Mouse (Mus musculus) thymus, adult 2 months (tissue): Measurements from ENCODE around the gene Arl5c. TPM values are rescaled to one million over a fixed set of nuclear protein-coding genes. Genes with fewer than 3 reads are reported as not detected.

ENCODE experiments used
- DNase-seq: peaks from one replicate; pipeline ENCODE4 v3.0.0; 2021
- H3K27ac ChIP-seq: fragments of 200-500 bp; 2 replicates; pipeline ENCODE4 v1.5.1; 2012; ENCODE audit warnings: low read length, control low read depth; ENCODE audit not compliant: control insufficient read depth, insufficient read depth
- H3K27me3 ChIP-seq: fragments of 200-500 bp; 2 replicates; pipeline ENCODE4 v1.6.1; 2012; ENCODE audit warnings: mild to moderate bottlenecking, low read length, moderate library complexity, mixed read lengths; ENCODE audit not compliant: control insufficient read depth, insufficient read depth
- H3K36me3 ChIP-seq: fragments of 200-500 bp; 2 replicates; pipeline ENCODE4 v1.6.1; 2012; ENCODE audit warnings: mild to moderate bottlenecking, low read length, moderate library complexity; ENCODE audit not compliant: control insufficient read depth, insufficient read depth
- H3K4me1 ChIP-seq: fragments of 200-500 bp; replicated peaks from 2 replicates; pipeline ENCODE4 v1.6.1; 2012; ENCODE audit warnings: low read length; ENCODE audit not compliant: control insufficient read depth, insufficient read depth
- H3K4me3 ChIP-seq: fragments of 200-500 bp; 2 replicates; pipeline ENCODE4 v1.5.1; 2012; ENCODE audit warnings: mild to moderate bottlenecking, low read length, control low read depth, moderate library complexity; ENCODE audit not compliant: control insufficient read depth, insufficient read depth
- CTCF ChIP-seq: fragments of 200-500 bp; IDR thresholded peaks from 2 replicates; pipeline ENCODE4 v1.5.1; 2012; ENCODE audit warnings: mild to moderate bottlenecking, control low read depth, low read length, moderate library complexity, borderline replicate concordance; ENCODE audit not compliant: control insufficient read depth, poor library complexity, insufficient read depth; ENCODE audit errors: extremely low read depth
- POLR2A ChIP-seq: fragments of 200-500 bp; IDR thresholded peaks from 2 replicates; pipeline ENCODE4 v1.6.1; 2012; ENCODE audit warnings: mild to moderate bottlenecking, low read length, control low read depth, moderate library complexity; ENCODE audit not compliant: control insufficient read depth, poor library complexity, insufficient read depth; ENCODE audit errors: extremely low read depth
- WGBS: fragments of 180-500 bp; shearing (Covaris S2); methylation state at CpG from one replicate; pipeline ENCODE4 v1.1.7; 2018; 5-methylcytosine and 5-hydroxymethylcytosine counted together
- polyA plus RNA-seq: library from polyadenylated mRNA; depleted of rRNA; stranded (reverse); fragments of >200 nt; gene quantifications from 2 replicates; pipeline ENCODE4 v1.2.3, GENCODE M21; 2012

Arl5c gene
- polyA plus RNA-seq, 1 experiment, result 217 TPM

- DNase-seq, result no peak
- no peak overlapping the region for H3K4me3 ChIP-seq
- no peak overlapping the region for H3K27ac ChIP-seq
- no peaks in the 10 kb centered on the region for H3K27me3 ChIP-seq
- 92% methylated on average over 10 of the region's 10 CpGs for WGBS
- TF ChIP-seq CTCF (no peak), POLR2A (no peak)
- peaks cover 6% of the 10 kb centered on the region for H3K4me1 ChIP-seq
- H3K36me3 ChIP-seq, result no peaks in the 10 kb centered on the region
Observed at GRCm38 (mm10) chr11:98012831-98013230, 16.9 kb upstream of the Arl5c start.

- Histone ChIP-seq H3K4me1 (peaks cover 8% of the 10 kb centered on the region), H3K4me3 (no peak overlapping the region), H3K27me3 (no peaks in the 10 kb centered on the region), H3K27ac (no peak overlapping the region), H3K36me3 (no peaks in the 10 kb centered on the region)
- no peak for DNase-seq
- TF ChIP-seq POLR2A (no peak), CTCF (no peak)
- WGBS, result 87% methylated on average over 9 of the region's 9 CpGs
Observed at GRCm38 (mm10) chr11:98011716-98012115, 15.7 kb upstream of the Arl5c start.

- H3K36me3 ChIP-seq, result no peaks in the 10 kb centered on the region
- DNase-seq, result no peak
- no peak for TF ChIP-seq CTCF
- no peak for TF ChIP-seq POLR2A
- no peak overlapping the region for H3K27ac ChIP-seq
- no peak overlapping the region for H3K4me3 ChIP-seq
- peaks cover 16% of the 10 kb centered on the region for H3K4me1 ChIP-seq
- no peaks in the 10 kb centered on the region for H3K27me3 ChIP-seq
- WGBS, result 36% methylated on average over 11 of the region's 11 CpGs
Observed at GRCm38 (mm10) chr11:98008087-98008486, 12.1 kb upstream of the Arl5c start.

- H3K4me1 ChIP-seq, result peaks cover 37% of the 10 kb centered on the region
- H3K27ac ChIP-seq, result no peak overlapping the region
- WGBS, result 95% methylated on average over 10 of the region's 10 CpGs
- no peak for TF ChIP-seq POLR2A
- no peak overlapping the region for H3K4me3 ChIP-seq
- no peaks in the 10 kb centered on the region for H3K27me3 ChIP-seq
- no peak for DNase-seq
- no peaks in the 10 kb centered on the region for H3K36me3 ChIP-seq
Observed at GRCm38 (mm10) chr11:98005686-98006085, 9.7 kb upstream of the Arl5c start.

DNA sequence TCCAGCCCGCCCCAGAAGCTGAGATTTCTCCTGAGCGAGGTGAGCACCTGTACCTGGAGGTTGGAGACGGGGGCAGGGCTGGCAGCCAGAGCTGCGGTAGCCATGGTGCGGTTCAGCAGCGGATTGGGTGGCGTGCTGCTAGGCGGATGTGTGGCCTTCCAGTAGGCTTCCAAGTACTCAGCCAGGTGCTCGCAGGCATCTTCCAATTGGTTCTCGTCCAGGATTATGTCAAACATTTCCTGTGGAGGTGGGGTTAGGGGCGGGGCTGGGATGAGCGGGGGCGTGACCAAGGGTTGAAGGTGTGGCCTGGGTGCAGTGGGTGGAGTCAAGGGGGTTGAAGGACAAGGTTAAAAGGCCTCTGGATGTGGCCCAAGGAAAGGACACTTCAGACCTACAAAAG, 9.1 kb upstream of the Arl5c start:
- 91% methylated on average over 13 of the region's 13 CpGs for WGBS
- H3K27ac ChIP-seq, result no peak overlapping the region
- DNase-seq, result no peak
- peaks cover 41% of the 10 kb centered on the region for H3K4me1 ChIP-seq
- TF ChIP-seq CTCF, result no peak
- TF ChIP-seq POLR2A, result no peak
- H3K36me3 ChIP-seq, result no peaks in the 10 kb centered on the region
- H3K4me3 ChIP-seq, result no peak overlapping the region
- no peaks in the 10 kb centered on the region for H3K27me3 ChIP-seq

- peaks cover 48% of the 10 kb centered on the region for H3K4me1 ChIP-seq
- no peak overlapping the region for H3K27ac ChIP-seq
- TF ChIP-seq POLR2A (no peak), CTCF (no peak)
- DNase-seq, result no peak
- 70% methylated on average over 8 of the region's 8 CpGs for WGBS
- no peaks in the 10 kb centered on the region for H3K27me3 ChIP-seq
- no peak overlapping the region for H3K4me3 ChIP-seq
- no peaks in the 10 kb centered on the region for H3K36me3 ChIP-seq
Observed at GRCm38 (mm10) chr11:98004161-98004560, 8.2 kb upstream of the Arl5c start.

GRCm38 (mm10) chr11:98003171-98003671, 7.2 kb upstream of the Arl5c start:
- H3K4me1 ChIP-seq, result peaks cover 53% of the 10 kb centered on the region
- H3K36me3 ChIP-seq, result no peaks in the 10 kb centered on the region
- DNase-seq, result no peak
- H3K27me3 ChIP-seq, result no peaks in the 10 kb centered on the region
- 86% methylated on average over 17 of the region's 17 CpGs for WGBS
- TF ChIP-seq CTCF (no peak), POLR2A (no peak; the same call in 1 of the 2 replicates)
- H3K4me3 ChIP-seq, result peak overlapping the region; percentile 10
- H3K27ac ChIP-seq, result no peak overlapping the region
